Mouse (Mus musculus): ENCODE results near the gene Trem1. TPM values are rescaled to one million over a fixed set of nuclear protein-coding genes. Genes with fewer than 3 reads are reported as not detected.

Gene Trem1
- polyA plus RNA-seq, 1 experiment from 2014 or later = 0.13 TPM

GRCm38 (mm10) chr17:48287276-48287675 lies 54.7 kb downstream of the Trem1 start:
- no peaks in the 10 kb centered on the region for H3K9me3 ChIP-seq (replicated peaks; ENCODE audit: control insufficient read depth, low read length)
- H3K4me1 ChIP-seq (ENCODE audit: control insufficient read depth, insufficient read depth, low read length) = 0 out of 2 replicates have a peak, but pooled peaks cover 2% of the 10 kb centered on the region
- ATAC-seq (replicated peaks; ENCODE audit: insufficient number of reproducible peaks, low FRiP score, low TSS enrichment) = no peak
- no peak overlapping the region for H3K9ac ChIP-seq (ENCODE audit: low read depth, low read length)
- 48% methylated on average over 2 of the region's 2 CpGs for WGBS (ENCODE audit: insufficient replicate concordance)
- H3K4me2 ChIP-seq = no peak overlapping the region
- H3K4me3 ChIP-seq (ENCODE audit: low read depth, low read length) = no peak overlapping the region
- no peak overlapping the region for H3K27ac ChIP-seq (ENCODE audit: low read depth, low read length)
- no peaks in the 10 kb centered on the region for H3K27me3 ChIP-seq (ENCODE audit: control insufficient read depth, insufficient read depth, low read length)
- H3K36me3 ChIP-seq (ENCODE audit: control insufficient read depth, insufficient read depth, low read length) = no peaks in the 10 kb centered on the region

GRCm38 (mm10) chr17:48293500-48294194 lies 61.1 kb downstream of the Trem1 start:
- Histone ChIP-seq H3K4me1 (ENCODE audit: control insufficient read depth, insufficient read depth, low read length) (no peaks in the 10 kb centered on the region), H3K4me2 (no peak overlapping the region), H3K27me3 (ENCODE audit: control insufficient read depth, insufficient read depth, low read length) (no peaks in the 10 kb centered on the region), H3K4me3 (ENCODE audit: low read depth, low read length) (no peak overlapping the region), H3K9me3 (replicated peaks; ENCODE audit: control insufficient read depth, low read length) (no peaks in the 10 kb centered on the region), H3K36me3 (ENCODE audit: control insufficient read depth, insufficient read depth, low read length) (no peaks in the 10 kb centered on the region), H3K9ac (ENCODE audit: low read depth, low read length) (no peak overlapping the region), H3K27ac (ENCODE audit: low read depth, low read length) (no peak overlapping the region)
- no peak for ATAC-seq (replicated peaks; ENCODE audit: insufficient number of reproducible peaks, low FRiP score, low TSS enrichment)
- 81% methylated on average over 5 of the region's 5 CpGs for WGBS (ENCODE audit: insufficient replicate concordance)

Other genes starting within 250 kb of the Trem1 start
- not detected in 2 replicates for gene 1700122O11Rik, start 194.5 kb upstream of the Trem1 start, polyA plus RNA-seq (2014; fragmentation: Nextera tagmentation; extraction: Ambion mirVana)
- gene 1700067P10Rik, start 143.4 kb upstream of the Trem1 start, polyA plus RNA-seq (2014; fragmentation: Nextera tagmentation; extraction: Ambion mirVana) = not detected in 2 replicates
- gene 9830107B12Rik, start 86.5 kb upstream of the Trem1 start, polyA plus RNA-seq (2014; fragmentation: Nextera tagmentation; extraction: Ambion mirVana) = not detected in 2 replicates
- not detected in 2 replicates for gene A530064D06Rik, start 65.5 kb upstream of the Trem1 start, polyA plus RNA-seq (2014; fragmentation: Nextera tagmentation; extraction: Ambion mirVana)
- gene Trem3, start 15.0 kb downstream of the Trem1 start, polyA plus RNA-seq (2014; fragmentation: Nextera tagmentation; extraction: Ambion mirVana) = not detected in 2 replicates
- gene Treml4, start 31.5 kb downstream of the Trem1 start, polyA plus RNA-seq (2014; fragmentation: Nextera tagmentation; extraction: Ambion mirVana) = 0.69 and 0.79 TPM in 2 replicates
- gene Treml2, start 66.7 kb downstream of the Trem1 start, polyA plus RNA-seq (2014; fragmentation: Nextera tagmentation; extraction: Ambion mirVana) = 0.66 and 0.79 TPM in 2 replicates
- 0.30 TPM in 1 of 2 replicates, not detected in the other for gene B430306N03Rik, start 83.4 kb downstream of the Trem1 start, polyA plus RNA-seq (2014; fragmentation: Nextera tagmentation; extraction: Ambion mirVana)
- 1.1 and 1.5 TPM in 2 replicates for gene Trem2, start 113.6 kb downstream of the Trem1 start, polyA plus RNA-seq (2014; fragmentation: Nextera tagmentation; extraction: Ambion mirVana)
- 4.3 and 5.0 TPM in 2 replicates for gene Treml1, start 127.1 kb downstream of the Trem1 start, polyA plus RNA-seq (2014; fragmentation: Nextera tagmentation; extraction: Ambion mirVana)
- gene Nfya, start 177.1 kb downstream of the Trem1 start, polyA plus RNA-seq (2014; fragmentation: Nextera tagmentation; extraction: Ambion mirVana) = 16.9 and 19.6 TPM in 2 replicates
- gene Oard1, start 177.2 kb downstream of the Trem1 start, polyA plus RNA-seq (2014; fragmentation: Nextera tagmentation; extraction: Ambion mirVana) = 47.4 and 48.0 TPM in 2 replicates
- 213 and 216 TPM in 2 replicates for gene Apobec2, start 200.2 kb downstream of the Trem1 start, polyA plus RNA-seq (2014; fragmentation: Nextera tagmentation; extraction: Ambion mirVana)
- 2.1 TPM in 2 replicates for gene Tspo2, start 218.8 kb downstream of the Trem1 start, polyA plus RNA-seq (2014; fragmentation: Nextera tagmentation; extraction: Ambion mirVana)
- gene Unc5cl, start 222.1 kb downstream of the Trem1 start, polyA plus RNA-seq (2014; fragmentation: Nextera tagmentation; extraction: Ambion mirVana) = 0.17 and 0.23 TPM in 2 replicates